Mouse (Mus musculus): ENCODE results near the gene I830077J02Rik.

DNA sequence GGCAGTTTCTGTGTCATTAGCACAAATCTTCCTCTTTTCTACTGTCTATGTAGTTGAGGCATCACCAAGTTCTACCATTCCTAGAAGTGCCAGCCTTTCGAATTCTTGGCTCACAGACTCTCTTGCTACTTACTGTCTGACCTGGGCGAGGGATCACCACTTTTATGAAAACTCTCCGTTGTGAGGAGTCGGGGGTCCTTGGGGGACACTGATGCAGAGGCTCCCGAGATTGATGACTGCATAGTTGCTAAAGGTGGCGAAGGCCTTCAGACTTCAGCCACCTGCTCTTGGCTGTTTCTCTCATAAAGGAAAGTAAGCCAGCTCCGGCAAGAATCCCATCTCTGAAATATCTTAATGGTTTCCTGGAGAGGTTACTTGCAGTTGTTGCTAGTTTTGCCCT is 50.4 kb downstream of the I830077J02Rik start:
- TF ChIP-seq CTCF (IDR thresholded peaks at IDR 0.05; ENCODE audit: low read depth) (no peak), EP300 (IDR thresholded peaks at IDR 0.05; ENCODE audit: low read depth) (no peak)
